Mouse (Mus musculus): ENCODE data around the gene Cnih4.

- no peak for TF ChIP-seq MYOD1 (IDR thresholded peaks at IDR 0.05; ENCODE audit: control insufficient read depth, insufficient read length, low read depth)
- no peak for TF ChIP-seq MAX (IDR thresholded peaks at IDR 0.05)
- no peak for TF ChIP-seq CTCF (IDR thresholded peaks at IDR 0.05; ENCODE audit: control insufficient read depth, insufficient read depth, insufficient read length)
- TF ChIP-seq CEBPB (IDR thresholded peaks at IDR 0.05; ENCODE audit: low read depth), result no peak
- TF ChIP-seq USF1 (IDR thresholded peaks at IDR 0.05; ENCODE audit: low read depth), result no peak
- no peak for TF ChIP-seq MYOG (IDR thresholded peaks at IDR 0.05; ENCODE audit: control insufficient read depth, extremely low read depth, insufficient read length)
Measured at GRCm38 (mm10) chr1:181150431-181150826, 5.9 kb downstream of the Cnih4 start.
